Mouse (Mus musculus) lung, embryonic 16.5 days (tissue): ENCODE data around the gene Tmcc3. TPM values are rescaled to one million over a fixed set of nuclear protein-coding genes. Genes with fewer than 3 reads are reported as not detected.
A peak's percentile ranks its signal among the peaks of the same experiment; 100 is the strongest.

Experiments
- ATAC-seq: fragments of 200-750 bp; cut with Nextera tagmentation; 2 replicates; pipeline ENCODE4 v1.8.0; 2017; ENCODE audit warnings: low read depth, mild to moderate bottlenecking, moderate library complexity
- H3K27ac ChIP-seq: fragments of 300-500 bp; sonication (generic); 2 replicates; pipeline ENCODE4 v1.5.1; 2014; ENCODE audit warnings: mild to moderate bottlenecking, control low read depth, low read length
- H3K27me3 ChIP-seq: fragments of 300-500 bp; sonication (generic); 2 replicates; pipeline ENCODE4 v1.6.1; 2014; ENCODE audit warnings: low read depth, low read length, mixed read lengths; ENCODE audit not compliant: control insufficient read depth, insufficient read depth
- H3K36me3 ChIP-seq: fragments of 300-500 bp; sonication (generic); 2 replicates; pipeline ENCODE4 v1.6.1; 2014; ENCODE audit warnings: low read length; ENCODE audit not compliant: control insufficient read depth, insufficient read depth
- H3K4me1 ChIP-seq: fragments of 300-500 bp; sonication (generic); replicated peaks from 2 replicates; pipeline ENCODE4 v1.6.1; 2014; ENCODE audit warnings: low read length, mixed read lengths; ENCODE audit not compliant: control insufficient read depth, insufficient read depth
- H3K4me2 ChIP-seq: fragments of 300-500 bp; sonication (generic); 2 replicates; pipeline ENCODE4 v1.6.1; 2014; ENCODE audit warnings: low read depth, low read length, control low read depth
- H3K4me3 ChIP-seq: fragments of 300-500 bp; sonication (generic); 2 replicates; pipeline ENCODE4 v1.5.1; 2014; ENCODE audit warnings: mild to moderate bottlenecking, low read length, control low read depth
- H3K9ac ChIP-seq: fragments of 300-500 bp; sonication (generic); 2 replicates; pipeline ENCODE4 v1.6.1; 2014; ENCODE audit warnings: low read length, control low read depth
- H3K9me3 ChIP-seq: fragments of 300-500 bp; sonication (generic); 2 replicates; pipeline ENCODE4 v1.6.1; 2016; ENCODE audit warnings: low read length; ENCODE audit not compliant: control insufficient read depth
- WGBS: fragments of 180-500 bp; shearing (Covaris S2); extraction: QIAGEN DNeasy Blood & Tissue Kit; methylation state at CpG from one replicate; pipeline ENCODE4 v1.1.7; 2014; 5-methylcytosine and 5-hydroxymethylcytosine counted together
- polyA plus RNA-seq: library from polyadenylated mRNA; unstranded; fragments of >200 nt; fragmentation: Nextera tagmentation; extraction: Ambion mirVana; gene quantifications from 2 replicates; pipeline ENCODE4 v1.2.1, GENCODE M21; 2015

Tmcc3 gene
- polyA plus RNA-seq, 1 experiment from 2014 or later, result 7.4 TPM

DNA sequence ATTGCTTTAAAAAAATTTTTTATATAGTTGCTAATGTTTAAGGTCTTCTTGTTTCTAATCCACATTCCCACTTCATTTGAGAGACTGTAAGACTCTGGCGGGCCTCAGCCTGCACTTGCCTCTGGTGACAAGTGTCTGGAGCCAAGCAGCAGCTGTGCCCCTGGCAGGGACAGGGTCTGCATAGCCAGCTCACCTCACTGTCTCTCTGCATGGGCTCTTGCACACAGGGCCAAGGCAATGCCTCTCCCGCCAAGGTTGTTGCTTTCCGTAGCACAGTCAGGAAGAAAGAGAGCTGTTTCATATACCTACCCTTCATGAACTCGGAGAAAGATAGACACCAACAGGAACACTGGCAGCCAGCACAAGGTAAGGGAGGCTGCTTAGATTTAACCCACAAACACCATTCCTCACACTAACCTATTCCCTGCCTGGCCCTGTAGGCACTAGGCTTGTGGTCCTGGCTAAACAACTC lies 300.3 kb downstream of the Tmcc3 start:
- H3K4me1 ChIP-seq, result no peaks in the 10 kb centered on the region
- H3K36me3 ChIP-seq, result no peaks in the 10 kb centered on the region
- H3K4me3 ChIP-seq, result no peak overlapping the region
- 0 out of 2 replicates have a peak, but pooled peaks have one; percentile 51 for ATAC-seq
- 72% methylated on average over 4 of the region's 4 CpGs for WGBS
- H3K27ac ChIP-seq, result no peak overlapping the region
- H3K9ac ChIP-seq, result no peak overlapping the region
- no peak overlapping the region for H3K4me2 ChIP-seq
- H3K9me3 ChIP-seq, result no peaks in the 10 kb centered on the region
- H3K27me3 ChIP-seq, result no peaks in the 10 kb centered on the region

DNA sequence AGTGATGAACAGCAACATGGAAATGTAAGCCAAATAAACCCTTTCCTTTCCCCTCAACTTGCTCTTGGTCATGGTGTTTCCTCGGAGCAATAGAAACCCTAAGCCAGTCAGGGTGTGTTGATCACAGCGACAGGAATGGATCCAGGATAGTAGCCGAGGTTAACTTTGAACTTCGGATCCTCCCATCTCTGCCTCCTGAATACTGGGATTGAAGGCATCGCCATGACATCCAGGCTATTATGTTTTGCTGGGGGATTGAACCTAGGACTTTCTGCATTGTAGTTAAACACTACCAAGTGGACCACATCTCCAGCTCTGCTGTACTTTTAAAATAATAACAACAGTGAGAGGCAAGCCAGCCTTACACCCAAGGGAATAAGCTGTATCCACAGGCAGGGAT lies 307.8 kb downstream of the Tmcc3 start:
- 85% methylated on average over 5 of the region's 5 CpGs for WGBS
- Histone ChIP-seq H3K4me1 (peaks cover 7% of the 10 kb centered on the region), H3K9ac (no peak overlapping the region), H3K9me3 (no peaks in the 10 kb centered on the region), H3K27me3 (peaks cover 5% of the 10 kb centered on the region; the same call in 1 of the 2 replicates), H3K36me3 (no peaks in the 10 kb centered on the region), H3K4me2 (no peak overlapping the region), H3K4me3 (no peak overlapping the region), H3K27ac (no peak overlapping the region)
- no peak for ATAC-seq

DNA sequence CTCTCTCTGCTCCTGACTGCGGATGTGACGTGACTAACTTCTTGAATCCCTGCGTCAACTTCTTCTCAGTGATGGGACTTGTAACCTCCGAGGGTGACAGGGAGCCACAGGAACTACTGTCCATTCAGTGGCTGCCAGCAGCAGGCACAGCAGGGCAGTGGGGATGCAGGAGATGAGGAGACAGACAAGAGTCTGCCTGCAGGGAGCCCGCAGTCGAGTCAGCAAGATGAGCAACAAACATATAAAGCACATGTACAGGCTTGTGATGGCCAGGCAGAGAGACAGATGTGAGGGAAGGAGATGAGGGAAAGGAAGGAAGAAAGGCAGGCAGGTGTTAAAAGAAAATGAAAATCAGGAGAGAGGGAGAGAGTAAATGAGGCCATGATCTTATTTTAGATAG lies 308.8 kb downstream of the Tmcc3 start:
- H3K4me3 ChIP-seq, result no peak overlapping the region
- 54% methylated on average over 6 of the region's 6 CpGs for WGBS
- H3K4me2 ChIP-seq, result no peak overlapping the region
- no peak for ATAC-seq
- peaks cover 5% of the 10 kb centered on the region; the same call in 1 of the 2 replicates for H3K27me3 ChIP-seq
- no peak overlapping the region for H3K27ac ChIP-seq
- H3K4me1 ChIP-seq, result peaks cover 7% of the 10 kb centered on the region
- no peaks in the 10 kb centered on the region for H3K36me3 ChIP-seq
- H3K9me3 ChIP-seq, result no peaks in the 10 kb centered on the region
- H3K9ac ChIP-seq, result no peak overlapping the region

DNA sequence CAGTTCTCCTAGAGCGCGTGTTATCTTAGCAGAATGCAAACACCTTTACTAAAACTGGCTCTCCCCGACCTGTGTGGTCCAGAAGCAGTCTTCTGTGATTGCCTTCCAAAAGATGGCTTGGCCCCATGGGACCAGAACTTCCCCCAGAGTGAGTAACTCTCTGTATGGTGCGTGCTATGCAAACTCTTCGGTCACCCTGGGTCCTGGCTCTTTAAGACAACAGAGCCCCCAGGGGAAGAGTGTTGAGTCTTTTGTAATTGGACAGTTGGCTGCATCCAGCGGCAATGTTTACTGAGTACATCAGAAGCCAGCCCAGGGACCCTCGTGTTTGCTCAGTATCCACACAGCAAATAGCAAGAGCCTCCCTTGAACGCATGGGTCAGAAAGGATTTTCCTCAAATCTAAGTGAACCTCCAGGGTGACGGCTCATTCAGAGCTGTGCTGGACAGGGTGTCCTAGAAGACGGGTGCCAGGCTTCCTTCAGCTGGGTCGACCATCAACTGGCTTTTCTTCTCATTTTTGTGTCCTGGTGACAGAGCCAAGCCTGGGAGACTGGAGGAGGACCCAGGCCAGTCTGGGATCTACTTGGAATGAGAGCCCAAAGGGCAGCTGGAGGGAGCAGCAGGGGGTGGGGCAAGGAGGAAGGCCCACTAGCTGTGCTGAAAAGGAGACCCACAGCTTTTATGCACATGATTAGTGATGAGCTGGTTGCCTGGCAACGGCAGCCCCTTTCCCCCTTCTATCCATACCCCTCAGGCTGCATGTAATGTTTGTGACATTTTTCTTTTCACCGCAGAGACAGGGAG lies 309.9 kb downstream of the Tmcc3 start:
- Histone ChIP-seq H3K4me3 (no peak overlapping the region), H3K9me3 (no peaks in the 10 kb centered on the region), H3K27ac (no peak overlapping the region), H3K27me3 (peaks cover 5% of the 10 kb centered on the region; the same call in 1 of the 2 replicates), H3K4me2 (no peak overlapping the region), H3K4me1 (peaks cover 7% of the 10 kb centered on the region), H3K36me3 (no peaks in the 10 kb centered on the region), H3K9ac (0 out of 2 replicates have a peak overlapping the region, but pooled peaks have one; percentile 2)
- 8% methylated on average over 13 of the region's 13 CpGs for WGBS
- ATAC-seq, result no peak

DNA sequence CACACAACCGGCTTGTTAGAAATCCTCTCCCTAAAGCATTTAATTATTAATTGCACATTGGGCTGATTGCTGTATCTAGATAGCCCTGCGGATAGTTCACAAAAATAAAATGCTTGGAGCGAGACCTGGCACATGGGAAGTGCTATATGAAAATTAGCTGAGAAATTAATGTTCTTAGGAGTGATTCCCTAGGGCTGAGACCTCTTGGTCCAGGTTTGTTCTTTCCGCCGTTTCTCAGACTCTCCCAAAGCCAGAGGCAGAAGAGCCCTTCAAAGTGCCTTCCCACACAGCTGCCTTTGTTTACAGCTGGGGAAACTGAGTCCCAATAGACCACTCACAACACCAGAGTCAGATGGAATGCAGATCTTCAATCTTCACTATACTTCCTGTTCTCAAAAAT lies 310.5 kb downstream of the Tmcc3 start:
- Histone ChIP-seq H3K4me2 (no peak overlapping the region), H3K9ac (no peak overlapping the region), H3K9me3 (no peaks in the 10 kb centered on the region), H3K4me1 (peaks cover 7% of the 10 kb centered on the region), H3K27me3 (peaks cover 5% of the 10 kb centered on the region; the same call in 1 of the 2 replicates), H3K36me3 (no peaks in the 10 kb centered on the region), H3K27ac (no peak overlapping the region), H3K4me3 (no peak overlapping the region)
- no peak for ATAC-seq
- 35% methylated on average over 5 of the region's 5 CpGs for WGBS

DNA sequence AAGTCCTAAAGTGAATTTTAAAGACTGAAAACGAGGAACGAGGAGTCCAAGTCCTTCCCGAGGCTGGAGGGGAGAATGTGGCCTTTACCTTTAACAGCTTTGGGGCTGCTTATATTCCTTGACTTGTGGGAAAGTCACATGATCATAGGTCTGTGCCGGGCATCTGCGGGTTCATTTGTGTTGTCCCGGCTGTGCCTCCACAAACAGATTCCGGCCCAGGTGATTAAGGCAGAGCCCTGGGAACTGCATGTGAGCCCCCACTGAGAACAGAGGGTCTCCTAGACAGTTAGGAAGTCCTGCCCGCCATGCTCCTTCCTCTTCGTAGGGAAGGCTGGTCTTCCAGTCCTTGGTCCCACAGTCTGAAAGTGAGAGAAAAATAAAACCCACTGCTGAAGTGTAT lies 311.1 kb downstream of the Tmcc3 start:
- H3K4me3 ChIP-seq, result no peak overlapping the region
- no peak for ATAC-seq
- H3K36me3 ChIP-seq, result no peaks in the 10 kb centered on the region
- WGBS, result 44% methylated on average over 9 of the region's 9 CpGs
- no peak overlapping the region for H3K27ac ChIP-seq
- H3K27me3 ChIP-seq, result peaks cover 5% of the 10 kb centered on the region; the same call in 1 of the 2 replicates
- H3K9ac ChIP-seq, result no peak overlapping the region
- H3K4me1 ChIP-seq, result peaks cover 7% of the 10 kb centered on the region
- no peak overlapping the region for H3K4me2 ChIP-seq
- no peaks in the 10 kb centered on the region for H3K9me3 ChIP-seq

DNA sequence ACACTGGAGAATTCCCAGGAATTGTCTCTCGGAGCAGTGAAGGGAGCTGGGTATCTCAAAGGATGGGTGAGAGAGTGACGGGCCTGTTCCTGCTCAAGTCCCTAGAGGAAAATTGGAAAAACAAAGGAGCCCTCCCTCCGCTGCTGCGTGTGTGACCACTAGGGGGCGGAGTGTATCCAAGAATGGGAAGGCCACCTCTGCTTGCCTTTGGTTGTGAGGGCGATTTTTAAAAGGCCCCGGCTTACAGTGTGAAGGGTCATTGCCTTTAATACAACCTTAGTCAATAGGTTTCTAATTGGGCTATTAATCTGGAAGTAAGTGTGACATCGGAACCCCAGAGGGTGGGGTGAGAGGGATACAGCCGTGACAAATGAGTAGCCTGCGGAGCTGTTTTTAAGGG lies 311.9 kb downstream of the Tmcc3 start:
- WGBS, result 9% methylated on average over 10 of the region's 10 CpGs

DNA sequence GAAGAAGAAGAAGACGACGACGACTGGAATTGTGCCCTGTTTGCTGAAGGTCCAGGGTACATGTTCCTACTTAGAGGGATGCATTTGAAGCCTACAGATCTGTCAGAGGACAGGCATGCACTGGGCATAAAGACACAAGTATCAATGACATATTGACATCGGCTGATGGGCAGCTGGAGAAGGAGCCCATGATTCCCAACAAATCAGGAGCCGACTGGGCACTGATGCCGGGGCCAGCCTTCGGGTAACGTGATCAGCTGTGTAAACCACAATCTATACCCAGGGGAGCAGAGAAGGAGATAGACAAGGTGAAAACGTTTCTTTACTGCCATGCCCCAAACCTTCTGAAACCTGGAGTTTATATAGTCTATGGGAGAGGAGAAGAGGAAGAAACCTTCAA lies 313.3 kb downstream of the Tmcc3 start:
- no peak overlapping the region for H3K4me3 ChIP-seq
- H3K36me3 ChIP-seq, result no peaks in the 10 kb centered on the region
- no peak overlapping the region for H3K9ac ChIP-seq
- ATAC-seq, result no peak
- H3K27me3 ChIP-seq, result peaks cover 5% of the 10 kb centered on the region; the same call in 1 of the 2 replicates
- no peak overlapping the region for H3K4me2 ChIP-seq
- no peaks in the 10 kb centered on the region for H3K9me3 ChIP-seq
- H3K4me1 ChIP-seq, result peaks cover 7% of the 10 kb centered on the region
- WGBS, result 88% methylated on average over 9 of the region's 9 CpGs
- no peak overlapping the region for H3K27ac ChIP-seq

More for the DNA sequence above, 311.9 kb downstream of the Tmcc3 start:
- no peak overlapping the region for H3K4me3 ChIP-seq
- H3K4me1 ChIP-seq, result peaks cover 7% of the 10 kb centered on the region
- H3K27ac ChIP-seq, result no peak overlapping the region
- peak; percentile 78 for ATAC-seq
- H3K4me2 ChIP-seq, result no peak overlapping the region
- no peaks in the 10 kb centered on the region for H3K36me3 ChIP-seq
- H3K9ac ChIP-seq, result no peak overlapping the region
- H3K27me3 ChIP-seq, result peaks cover 5% of the 10 kb centered on the region; the same call in 1 of the 2 replicates
- H3K9me3 ChIP-seq, result no peaks in the 10 kb centered on the region

DNA sequence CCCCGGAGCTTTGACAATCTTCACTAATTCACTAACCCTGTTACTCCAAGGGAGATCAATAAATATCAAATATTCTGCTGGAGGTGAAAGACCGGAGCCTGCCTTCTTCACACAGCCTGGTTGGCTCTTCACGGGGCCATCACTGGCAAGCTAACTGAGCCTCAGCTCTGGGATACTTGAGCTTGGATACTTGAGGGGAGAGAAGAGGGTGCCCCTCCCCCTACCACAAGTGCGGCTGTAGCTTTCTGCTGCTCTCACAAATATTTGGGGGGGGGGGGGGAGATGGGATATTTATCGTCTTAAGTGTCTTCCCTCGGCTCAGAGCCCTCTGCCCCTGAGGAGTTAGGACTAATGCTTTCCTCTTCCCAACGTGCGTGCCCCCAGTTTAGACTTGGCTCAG lies 313.9 kb downstream of the Tmcc3 start:
- H3K4me1 ChIP-seq, result peaks cover 7% of the 10 kb centered on the region
- H3K9me3 ChIP-seq, result no peaks in the 10 kb centered on the region
- no peak for ATAC-seq
- no peak overlapping the region for H3K9ac ChIP-seq
- H3K4me3 ChIP-seq, result no peak overlapping the region
- H3K36me3 ChIP-seq, result no peaks in the 10 kb centered on the region
- WGBS, result 33% methylated on average over 8 of the region's 8 CpGs
- H3K27ac ChIP-seq, result no peak overlapping the region
- no peak overlapping the region for H3K4me2 ChIP-seq
- peaks cover 5% of the 10 kb centered on the region; the same call in 1 of the 2 replicates for H3K27me3 ChIP-seq
